Mouse (Mus musculus) G1E (cell line): ENCODE measurements around the gene Fam189a1.

Experiments used
- CTCF ChIP-seq: IDR thresholded peaks from 2 replicates; pipeline ENCODE4 v1.5.1; 2012; ENCODE audit warnings: low read depth, low read length, inconsistent platforms, mixed read lengths
- GATA1 ChIP-seq: IDR thresholded peaks from 2 replicates; pipeline ENCODE4 v1.6.1; 2012; ENCODE audit warnings: borderline replicate concordance, low read length, inconsistent platforms, mixed read lengths
- GATA2 ChIP-seq: IDR thresholded peaks from 2 replicates; pipeline ENCODE4 v1.6.1; 2012; ENCODE audit warnings: low read depth, low read length, inconsistent platforms, borderline replicate concordance
- POLR2AphosphoS5 ChIP-seq: IDR thresholded peaks from 2 replicates; pipeline ENCODE4 v1.6.1; 2012; ENCODE audit warnings: low read depth, low read length, inconsistent platforms; ENCODE audit not compliant: insufficient replicate concordance
- TAL1 ChIP-seq: conservative IDR thresholded peaks from 2 replicates; pipeline ENCODE4 v1.6.1; 2012; ENCODE audit warnings: low read depth, low read length, inconsistent platforms, mixed read lengths

GRCm38 (mm10) chr7:65105097-65105467 is 51.3 kb downstream of the Fam189a1 start:
- TF ChIP-seq CTCF (no peak), GATA1 (no peak), POLR2AphosphoS5 (no peak), GATA2 (no peak), TAL1 (no peak)
